Mouse (Mus musculus) heart, embryonic 10.5 days (tissue): ENCODE measurements around the gene Irf2. TPM values are rescaled to one million over a fixed set of nuclear protein-coding genes. Genes with fewer than 3 reads are reported as not detected.

Experiments used
- DNase-seq: peaks from one replicate; pipeline ENCODE4 v3.0.0-alpha.2; 2017; ENCODE audit warnings: low spot score
- H3K27ac ChIP-seq: fragments of 300-500 bp; sonication (generic); 2 replicates; pipeline ENCODE4 v1.5.1; 2016; ENCODE audit warnings: mild to moderate bottlenecking
- H3K27me3 ChIP-seq: fragments of 300-500 bp; sonication (generic); 2 replicates; pipeline ENCODE4 v1.6.1; 2016; ENCODE audit warnings: mild to moderate bottlenecking; ENCODE audit not compliant: poor library complexity, insufficient read depth, severe bottlenecking
- H3K36me3 ChIP-seq: fragments of 300-500 bp; sonication (generic); 2 replicates; pipeline ENCODE4 v1.6.1; 2016; ENCODE audit warnings: mild to moderate bottlenecking, moderate library complexity
- H3K4me1 ChIP-seq: fragments of 300-500 bp; sonication (generic); 2 replicates; pipeline ENCODE4 v1.6.1; 2016; ENCODE audit warnings: mild to moderate bottlenecking
- H3K4me3 ChIP-seq: fragments of 300-500 bp; sonication (generic); 2 replicates; pipeline ENCODE4 v1.5.1; 2016; ENCODE audit warnings: mild to moderate bottlenecking, moderate library complexity
- H3K9me3 ChIP-seq: fragments of 300-500 bp; sonication (generic); 2 replicates; pipeline ENCODE4 v1.6.1; 2016; ENCODE audit warnings: mild to moderate bottlenecking, moderate library complexity
- WGBS: fragments of 180-500 bp; shearing (Covaris S2); methylation state at CpG from one replicate; pipeline ENCODE4 v1.1.7; 2016; 5-methylcytosine and 5-hydroxymethylcytosine counted together
- polyA plus RNA-seq: library from polyadenylated mRNA; unstranded; fragments of >200 nt; fragmentation: Nextera tagmentation; extraction: Ambion mirVana; gene quantifications from 2 replicates; pipeline ENCODE4 v1.2.1, GENCODE M21; 2016

Gene Irf2
- polyA plus RNA-seq, 1 experiment from 2014 or later = 10.9 TPM

DNA sequence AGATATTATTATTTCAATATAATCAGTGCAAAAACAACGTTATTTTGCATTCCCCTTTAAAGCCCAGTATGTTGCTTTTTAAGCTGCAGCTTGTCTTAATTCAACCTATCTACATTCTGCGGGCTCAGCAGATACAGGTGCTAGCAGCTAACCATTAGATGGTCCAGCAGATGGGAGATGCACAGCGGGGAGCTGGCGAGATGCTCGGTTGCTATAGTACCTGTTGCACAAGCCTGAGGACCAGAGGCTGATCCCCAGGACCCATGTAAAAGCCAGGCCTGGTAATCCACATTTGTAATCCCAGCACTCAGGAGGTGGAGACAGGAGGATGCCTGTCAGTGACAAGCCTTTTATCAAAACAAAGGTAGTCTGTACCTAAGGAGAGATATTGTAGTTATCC, 10.5 kb downstream of the Irf2 start:
- no peaks in the 10 kb centered on the region for H3K36me3 ChIP-seq
- 75% methylated on average over 5 of the region's 5 CpGs for WGBS
- no peak overlapping the region for H3K27ac ChIP-seq
- H3K27me3 ChIP-seq = no peaks in the 10 kb centered on the region
- H3K9me3 ChIP-seq = no peaks in the 10 kb centered on the region
- no peak overlapping the region for H3K4me3 ChIP-seq
- peaks cover 8% of the 10 kb centered on the region; the same call in 1 of the 2 replicates for H3K4me1 ChIP-seq
- peak; percentile 35 for DNase-seq

GRCm38 (mm10) chr8:46750566-46750965, 11.0 kb downstream of the Irf2 start:
- Histone ChIP-seq H3K36me3 (no peaks in the 10 kb centered on the region), H3K4me1 (peaks cover 8% of the 10 kb centered on the region; the same call in 1 of the 2 replicates), H3K27me3 (no peaks in the 10 kb centered on the region), H3K4me3 (no peak overlapping the region), H3K27ac (no peak overlapping the region), H3K9me3 (no peaks in the 10 kb centered on the region)
- 85% methylated on average over 8 of the region's 8 CpGs for WGBS
- DNase-seq = peak; percentile 9

DNA sequence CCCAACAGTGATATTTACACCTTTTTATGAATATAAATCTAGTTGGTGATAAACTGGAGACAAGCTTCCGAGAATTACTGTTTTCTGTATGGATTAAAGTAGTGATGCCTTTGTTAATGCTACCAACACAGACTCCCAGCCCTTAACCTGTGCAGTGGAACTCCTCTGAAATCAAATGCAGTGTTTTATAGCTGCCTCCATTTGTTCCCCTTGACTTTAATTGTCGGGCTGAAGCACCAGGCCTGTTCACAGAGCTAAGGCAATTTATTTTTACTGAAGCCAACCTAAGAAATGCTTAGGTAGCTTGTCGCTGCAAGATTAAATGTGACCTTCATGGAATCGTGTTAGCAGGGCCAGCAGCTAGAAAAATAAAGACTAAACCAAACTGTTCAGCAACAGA, 11.6 kb downstream of the Irf2 start:
- DNase-seq = peak; percentile 28
- H3K27ac ChIP-seq = no peak overlapping the region
- no peaks in the 10 kb centered on the region for H3K36me3 ChIP-seq
- H3K4me3 ChIP-seq = no peak overlapping the region
- H3K9me3 ChIP-seq = no peaks in the 10 kb centered on the region
- H3K27me3 ChIP-seq = no peaks in the 10 kb centered on the region
- WGBS = 75% methylated on average over 4 of the region's 4 CpGs
- peaks cover 8% of the 10 kb centered on the region; the same call in 1 of the 2 replicates for H3K4me1 ChIP-seq

DNA sequence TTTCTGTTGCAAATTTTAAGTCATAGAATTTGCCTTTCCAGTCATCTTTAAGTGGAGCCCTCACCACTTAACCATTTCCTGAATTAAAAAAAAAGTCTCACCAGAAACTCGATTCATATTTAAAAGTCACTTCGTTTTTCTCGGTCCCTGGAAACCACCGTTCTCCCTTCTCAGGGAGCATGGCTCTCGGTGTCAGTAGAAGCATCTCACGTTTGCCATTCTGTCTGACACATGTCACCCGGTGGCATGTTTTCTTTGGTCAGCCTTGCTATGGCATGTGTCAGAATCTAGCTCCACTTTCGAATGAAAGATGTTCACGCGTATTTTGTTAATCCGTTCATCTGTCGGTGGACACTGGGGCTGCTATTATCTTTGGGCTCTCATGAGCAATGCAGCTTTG, 13.5 kb downstream of the Irf2 start:
- 0 out of 2 replicates have a peak, but pooled peaks cover 4% of the 10 kb centered on the region for H3K4me1 ChIP-seq
- 82% methylated on average over 12 of the region's 12 CpGs for WGBS
- no peaks in the 10 kb centered on the region for H3K27me3 ChIP-seq
- no peaks in the 10 kb centered on the region for H3K9me3 ChIP-seq
- DNase-seq = no peak
- no peak overlapping the region for H3K4me3 ChIP-seq
- no peaks in the 10 kb centered on the region; the same call in 1 of the 2 replicates for H3K36me3 ChIP-seq
- H3K27ac ChIP-seq = no peak overlapping the region

GRCm38 (mm10) chr8:46754355-46754754, 14.8 kb downstream of the Irf2 start:
- Histone ChIP-seq H3K36me3 (no peaks in the 10 kb centered on the region; the same call in 1 of the 2 replicates), H3K27ac (no peak overlapping the region), H3K27me3 (no peaks in the 10 kb centered on the region), H3K4me1 (0 out of 2 replicates have a peak, but pooled peaks cover 4% of the 10 kb centered on the region), H3K9me3 (no peaks in the 10 kb centered on the region), H3K4me3 (no peak overlapping the region)
- 83% methylated on average over 5 of the region's 5 CpGs for WGBS
- DNase-seq = no peak

DNA sequence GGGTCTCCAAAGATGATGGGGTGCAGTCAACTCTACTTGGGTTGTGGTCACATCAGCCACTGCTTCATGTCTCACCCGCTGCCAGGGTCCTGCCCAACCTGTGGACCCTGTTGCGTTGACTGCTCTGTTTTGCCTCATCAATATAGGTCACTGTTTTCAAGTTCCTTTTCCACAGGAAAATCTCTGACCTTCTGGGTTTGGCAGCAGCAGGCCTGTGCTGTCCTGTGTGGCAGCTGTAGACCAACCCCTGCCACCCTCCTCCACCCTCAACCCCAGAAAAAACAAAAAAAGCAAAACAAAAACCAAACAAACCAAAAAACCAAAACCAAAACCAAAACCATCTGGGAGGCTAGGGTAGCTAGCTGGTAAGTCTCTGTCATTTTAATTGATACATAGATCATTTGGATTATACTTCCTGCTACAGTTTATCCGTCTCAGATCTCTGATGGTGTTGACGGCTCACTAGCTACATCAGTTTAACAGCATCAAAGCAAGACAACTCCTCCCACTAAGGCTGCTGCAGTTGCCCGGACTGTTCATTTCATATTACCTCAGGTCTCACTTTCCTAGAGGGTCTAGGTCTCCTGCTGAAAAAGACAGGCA, 16.3 kb downstream of the Irf2 start:
- Histone ChIP-seq H3K4me1 (0 out of 2 replicates have a peak, but pooled peaks cover 4% of the 10 kb centered on the region), H3K36me3 (no peaks in the 10 kb centered on the region; the same call in 1 of the 2 replicates), H3K27me3 (no peaks in the 10 kb centered on the region), H3K27ac (no peak overlapping the region), H3K4me3 (no peak overlapping the region), H3K9me3 (no peaks in the 10 kb centered on the region)
- no peak for DNase-seq
- 77% methylated on average over 5 of the region's 5 CpGs for WGBS

DNA sequence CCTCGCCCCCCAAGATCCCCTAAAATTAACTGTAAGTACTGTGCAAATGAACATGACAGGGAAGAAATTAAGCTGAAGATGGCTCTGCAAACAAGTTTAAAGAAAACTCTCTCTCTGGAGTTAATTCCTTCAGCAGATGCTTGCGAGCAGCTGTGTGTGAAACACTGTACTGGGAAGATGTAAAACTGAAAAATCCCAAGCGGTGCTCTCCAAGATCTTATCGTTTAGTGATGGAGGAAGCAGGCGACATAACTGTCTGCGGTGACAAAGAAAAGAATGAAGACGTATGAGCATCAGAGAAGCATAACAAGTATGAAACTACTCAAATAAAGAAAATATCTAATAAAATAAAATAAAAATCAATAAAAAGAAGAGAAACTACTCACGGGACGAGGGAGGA, 18.1 kb downstream of the Irf2 start:
- peaks cover 3% of the 10 kb centered on the region; the same call in 1 of the 2 replicates for H3K36me3 ChIP-seq
- no peak for DNase-seq
- no peak overlapping the region for H3K4me3 ChIP-seq
- WGBS = 90% methylated on average over 9 of the region's 9 CpGs
- H3K27ac ChIP-seq = no peak overlapping the region
- H3K4me1 ChIP-seq = 0 out of 2 replicates have a peak, but pooled peaks cover under 1% of the 10 kb centered on the region
- H3K27me3 ChIP-seq = no peaks in the 10 kb centered on the region
- no peaks in the 10 kb centered on the region for H3K9me3 ChIP-seq

DNA sequence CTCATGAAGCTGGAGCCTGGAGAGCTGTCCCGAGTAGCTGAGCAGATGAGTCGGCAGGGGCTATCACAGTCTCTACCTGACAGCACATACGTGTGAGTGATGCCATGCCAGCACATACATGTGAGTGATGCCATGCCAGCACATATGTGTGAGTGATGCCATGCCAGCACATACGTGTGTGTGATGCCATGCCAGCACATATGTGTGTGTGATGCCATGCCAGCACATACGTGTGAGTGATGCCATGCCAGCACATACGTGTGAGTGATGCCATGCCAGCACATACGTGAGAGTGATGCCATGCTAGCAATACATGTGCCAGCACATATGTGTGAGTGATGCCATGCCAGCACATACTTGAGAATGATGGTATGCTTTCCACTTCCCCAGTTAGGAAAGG, 18.6 kb downstream of the Irf2 start:
- H3K4me3 ChIP-seq = no peak overlapping the region
- no peak for DNase-seq
- H3K4me1 ChIP-seq = no peaks in the 10 kb centered on the region
- H3K27me3 ChIP-seq = no peaks in the 10 kb centered on the region
- H3K27ac ChIP-seq = no peak overlapping the region
- no peaks in the 10 kb centered on the region for H3K9me3 ChIP-seq
- 87% methylated on average over 7 of the region's 7 CpGs for WGBS
- H3K36me3 ChIP-seq = peaks cover 3% of the 10 kb centered on the region; the same call in 1 of the 2 replicates

GRCm38 (mm10) chr8:46758676-46759075, 19.1 kb downstream of the Irf2 start:
- DNase-seq = no peak
- no peaks in the 10 kb centered on the region for H3K4me1 ChIP-seq
- no peak overlapping the region for H3K4me3 ChIP-seq
- H3K27ac ChIP-seq = no peak overlapping the region
- no peaks in the 10 kb centered on the region for H3K27me3 ChIP-seq
- no peaks in the 10 kb centered on the region for H3K9me3 ChIP-seq
- WGBS = 77% methylated on average over 2 of the region's 2 CpGs
- peaks cover 3% of the 10 kb centered on the region; the same call in 1 of the 2 replicates for H3K36me3 ChIP-seq

DNA sequence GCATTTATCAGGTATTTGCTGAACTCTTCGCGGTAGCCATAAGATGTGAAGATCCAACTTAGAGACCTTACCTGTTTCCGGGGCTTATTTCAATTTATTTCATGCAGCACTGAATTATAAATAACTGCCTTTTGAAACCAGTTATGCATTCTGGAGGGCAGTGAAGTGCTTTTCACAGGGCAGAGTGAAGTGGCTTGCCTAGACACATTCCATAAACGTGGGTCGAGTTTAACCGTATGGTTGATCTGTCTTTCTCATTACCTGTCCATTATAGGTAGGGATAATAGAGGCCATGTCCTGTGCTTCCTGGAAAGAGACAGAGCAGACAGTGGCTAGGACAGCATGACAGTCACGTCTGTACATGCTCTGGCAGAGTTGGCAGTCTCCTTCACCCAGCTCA, 20.0 kb downstream of the Irf2 start:
- Histone ChIP-seq H3K27ac (no peak overlapping the region), H3K36me3 (peaks cover 3% of the 10 kb centered on the region; the same call in 1 of the 2 replicates), H3K4me1 (no peaks in the 10 kb centered on the region), H3K9me3 (no peaks in the 10 kb centered on the region), H3K4me3 (no peak overlapping the region), H3K27me3 (no peaks in the 10 kb centered on the region)
- DNase-seq = no peak
- WGBS = 91% methylated on average over 7 of the region's 7 CpGs

- WGBS = 83% methylated on average over 7 of the region's 7 CpGs
- H3K9me3 ChIP-seq = no peaks in the 10 kb centered on the region
- H3K36me3 ChIP-seq = peaks cover 3% of the 10 kb centered on the region; the same call in 1 of the 2 replicates
- H3K27me3 ChIP-seq = no peaks in the 10 kb centered on the region
- no peaks in the 10 kb centered on the region for H3K4me1 ChIP-seq
- H3K27ac ChIP-seq = no peak overlapping the region
- no peak for DNase-seq
- H3K4me3 ChIP-seq = no peak overlapping the region
These were observed 21.2 kb downstream of the Irf2 start for GRCm38 (mm10) chr8:46760701-46761100.

GRCm38 (mm10) chr8:46761454-46761853, 21.9 kb downstream of the Irf2 start:
- WGBS = 81% methylated on average over 6 of the region's 6 CpGs
- no peak overlapping the region for H3K27ac ChIP-seq
- peaks cover 3% of the 10 kb centered on the region; the same call in 1 of the 2 replicates for H3K36me3 ChIP-seq
- no peaks in the 10 kb centered on the region for H3K4me1 ChIP-seq
- DNase-seq = no peak
- H3K9me3 ChIP-seq = no peaks in the 10 kb centered on the region
- no peak overlapping the region for H3K4me3 ChIP-seq
- H3K27me3 ChIP-seq = no peaks in the 10 kb centered on the region

DNA sequence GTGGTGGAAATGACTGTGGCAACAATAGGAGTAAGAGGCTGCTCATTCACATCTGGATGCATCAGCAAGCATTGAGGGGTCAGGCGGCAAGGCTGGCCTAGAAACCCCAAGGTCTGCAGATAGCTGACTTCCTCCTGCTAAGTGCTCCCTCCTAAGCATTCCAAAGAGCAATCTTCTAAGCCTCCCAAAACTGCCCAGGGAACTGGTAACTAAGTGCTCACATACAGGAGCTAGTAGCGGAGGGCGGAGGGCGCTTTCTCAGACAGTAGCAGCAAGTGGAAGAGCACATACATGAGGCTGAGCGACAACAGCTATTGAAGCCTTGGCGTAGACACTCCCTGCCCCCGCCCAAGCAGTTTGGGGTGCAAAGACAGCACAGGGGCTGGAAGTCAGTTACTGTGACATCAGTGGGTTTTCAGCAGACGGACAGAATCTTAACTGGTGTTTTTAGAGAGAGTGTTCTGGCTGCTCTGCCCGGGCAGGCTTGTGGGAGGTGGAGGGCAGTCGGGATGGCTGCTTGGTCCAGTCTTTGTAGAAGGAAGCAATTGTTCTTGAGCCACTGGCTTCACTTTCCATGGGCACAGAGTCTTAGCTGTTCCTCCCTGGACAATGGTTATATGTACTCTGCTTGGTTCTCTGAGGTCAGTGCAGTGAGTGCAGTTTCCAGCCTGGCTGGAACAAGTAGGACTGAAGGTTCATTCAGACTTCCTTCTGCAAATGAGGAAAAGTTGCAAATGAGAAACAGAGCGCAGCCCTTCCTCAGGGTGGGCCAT, 30.1 kb downstream of the Irf2 start:
- Histone ChIP-seq H3K4me1 (peaks cover 14% of the 10 kb centered on the region), H3K9me3 (no peaks in the 10 kb centered on the region), H3K36me3 (peaks cover 8% of the 10 kb centered on the region; the same call in 1 of the 2 replicates), H3K27ac (no peak overlapping the region), H3K4me3 (no peak overlapping the region), H3K27me3 (no peaks in the 10 kb centered on the region)
- DNase-seq = no peak
- 71% methylated on average over 11 of the region's 11 CpGs for WGBS
